Mouse (Mus musculus) midbrain, embryonic 13.5 days (tissue): ENCODE data around the gene Mllt1. TPM values are rescaled to one million over a fixed set of nuclear protein-coding genes. Genes with fewer than 3 reads are reported as not detected.

Experiments used
- ATAC-seq: fragments of 200-750 bp; cut with Nextera tagmentation; 2 replicates; pipeline ENCODE4 v1.8.0; 2017; ENCODE audit warnings: mild to moderate bottlenecking, moderate TSS enrichment, moderate library complexity
- H3K27ac ChIP-seq: fragments of 300-500 bp; sonication (generic); 2 replicates; pipeline ENCODE4 v1.5.1; 2015; ENCODE audit warnings: inconsistent platforms, mild to moderate bottlenecking, moderate library complexity
- H3K27me3 ChIP-seq: fragments of 300-500 bp; sonication (generic); 2 replicates; pipeline ENCODE4 v1.6.1; 2015; ENCODE audit warnings: mild to moderate bottlenecking, inconsistent platforms
- H3K36me3 ChIP-seq: fragments of 300-500 bp; sonication (generic); 2 replicates; pipeline ENCODE4 v1.6.1; 2015; ENCODE audit warnings: mild to moderate bottlenecking, inconsistent platforms
- H3K4me1 ChIP-seq: fragments of 300-500 bp; sonication (generic); replicated peaks from 2 replicates; pipeline ENCODE4 v1.6.1; 2015; ENCODE audit warnings: inconsistent platforms
- H3K4me2 ChIP-seq: fragments of 300-500 bp; sonication (generic); replicated peaks from 2 replicates; pipeline ENCODE4 v1.6.1; 2015; ENCODE audit warnings: moderate library complexity, mild to moderate bottlenecking, inconsistent platforms
- H3K4me3 ChIP-seq: fragments of 300-500 bp; sonication (generic); replicated peaks from 2 replicates; pipeline ENCODE4 v1.5.1; 2015; ENCODE audit warnings: mild to moderate bottlenecking, inconsistent platforms
- H3K9ac ChIP-seq: fragments of 300-500 bp; sonication (generic); replicated peaks from 2 replicates; pipeline ENCODE4 v1.6.1; 2015; ENCODE audit warnings: mild to moderate bottlenecking, inconsistent platforms
- H3K9me3 ChIP-seq: fragments of 300-500 bp; sonication (generic); 2 replicates; pipeline ENCODE4 v1.6.1; 2016; ENCODE audit warnings: mild to moderate bottlenecking, inconsistent platforms
- WGBS: fragments of 180-500 bp; shearing (Covaris S2); methylation state at CpG from one replicate; pipeline ENCODE4 v1.1.7; 2015; 5-methylcytosine and 5-hydroxymethylcytosine counted together
- polyA plus RNA-seq: library from polyadenylated mRNA; unstranded; fragments of >200 nt; fragmentation: Nextera tagmentation; extraction: Ambion mirVana; gene quantifications from 2 replicates; pipeline ENCODE4 v1.2.1, GENCODE M21; 2015

Gene Mllt1
- 74.6 and 90.0 TPM in 2 replicates for polyA plus RNA-seq

DNA sequence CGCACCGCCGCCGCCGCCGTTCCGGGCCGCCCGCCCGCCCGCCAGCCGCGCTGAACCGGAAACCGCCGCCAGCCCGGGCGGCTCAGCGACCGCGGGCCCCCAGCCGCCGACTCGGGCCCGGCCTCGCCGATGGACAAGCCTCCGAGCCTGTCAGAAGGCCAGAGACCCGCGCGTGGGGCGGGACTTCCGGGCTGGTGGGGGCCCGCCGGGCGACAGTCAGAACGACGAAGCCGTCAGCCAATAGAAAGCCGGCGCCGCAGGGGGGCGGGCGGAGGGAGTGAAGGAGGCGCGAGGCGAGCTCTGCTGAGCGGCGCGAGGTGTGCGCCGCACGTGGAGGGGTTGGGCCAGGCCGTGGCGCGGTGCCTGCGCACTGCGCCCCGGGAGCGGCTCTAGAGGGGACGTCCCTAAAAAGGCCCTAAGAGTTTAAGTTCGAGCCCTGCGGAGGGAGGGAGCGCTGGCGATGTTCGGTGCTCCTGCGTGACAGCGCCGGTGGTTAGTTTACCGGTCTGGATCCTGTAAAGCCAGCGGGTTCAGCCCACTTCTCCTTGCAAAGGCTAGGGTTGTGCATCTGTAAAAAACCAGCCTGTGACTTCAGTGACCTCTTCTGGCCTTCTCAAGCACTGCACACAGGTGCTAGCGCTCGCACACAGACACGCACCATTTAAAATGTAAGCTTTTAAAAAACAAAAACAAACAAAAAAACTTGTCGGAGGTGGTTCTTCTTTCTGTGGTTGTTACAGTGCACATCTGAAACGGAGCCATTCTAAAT lies at the start of gene Mllt1:
Gene Mllt1, minus strand, starts transcription at position 53 of the 769 bp plus-strand sequence.
- Histone ChIP-seq H3K4me2 (peak within 1 kb of the TSS; percentile 94), H3K9ac (peak within 1 kb of the TSS; percentile 96), H3K4me1 (peaks cover 42% of the 10 kb centered on the region), H3K4me3 (peak within 1 kb of the TSS; percentile 92), H3K27me3 (peaks cover 10% of the 10 kb centered on the region; the same call in 1 of the 2 replicates), H3K27ac (peak within 1 kb of the TSS; percentile 87), H3K36me3 (no peaks in the 10 kb centered on the region), H3K9me3 (no peaks in the 10 kb centered on the region)
- 3% methylated on average over 61 of the region's 76 CpGs for WGBS
- peak; percentile 99 for ATAC-seq

DNA sequence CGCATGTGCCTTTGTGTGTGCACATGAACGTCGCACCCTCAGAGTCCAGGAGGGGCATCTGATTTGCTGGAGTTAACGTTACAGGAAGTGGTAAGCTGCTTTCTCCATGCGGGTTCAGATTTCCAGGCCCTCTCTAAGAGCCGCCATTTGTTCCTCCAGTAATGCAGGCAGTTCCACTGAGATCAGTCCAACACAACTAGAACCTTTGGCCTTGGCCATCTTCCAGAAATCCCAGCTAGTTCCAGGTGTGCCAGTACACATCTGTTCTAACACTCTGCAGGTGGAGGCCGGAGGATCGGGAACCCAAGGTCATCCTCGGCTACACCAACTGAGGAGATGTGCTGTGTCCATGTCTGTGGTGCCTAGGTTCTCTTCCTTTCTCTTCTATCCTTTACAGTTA lies 49.7 kb upstream of the Mllt1 start:
- 89% methylated on average over 9 of the region's 9 CpGs for whole genome bisulfite sequencing
- no peak for ATAC-seq
- Histone ChIP-seq H3K9me3 (no peaks in the 10 kb centered on the region), H3K4me3 (no peak overlapping the region), H3K27ac (no peak overlapping the region), H3K4me1 (no peaks in the 10 kb centered on the region), H3K27me3 (no peaks in the 10 kb centered on the region), H3K4me2 (no peak overlapping the region), H3K36me3 (no peaks in the 10 kb centered on the region), H3K9ac (no peak overlapping the region)

DNA sequence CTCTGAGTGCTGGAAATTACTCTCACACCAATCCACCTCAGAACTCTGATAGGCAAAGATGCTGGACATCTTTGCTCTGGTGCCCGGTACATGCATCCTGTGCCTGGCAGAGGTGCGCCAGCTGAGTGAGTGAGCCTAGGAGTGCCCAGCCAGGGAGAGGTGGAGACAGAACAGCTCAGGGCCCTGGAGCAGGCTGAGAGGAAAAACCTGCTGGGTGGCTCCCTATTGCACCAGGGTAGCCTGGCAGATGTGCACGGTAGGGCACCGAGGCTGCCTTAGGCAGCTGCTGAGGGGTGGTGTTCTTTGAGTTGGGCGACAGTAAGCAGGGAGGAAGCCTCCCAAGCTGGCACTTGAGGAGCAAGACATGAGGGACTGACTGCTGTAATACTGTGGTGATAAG lies 46.8 kb upstream of the Mllt1 start, which contains the start of gene Acer1:
Gene Acer1, minus strand, starts transcription at position 114 of the 400 bp plus-strand sequence.
- 87% methylated on average over 5 of the region's 5 CpGs for WGBS
- no peak within 1 kb of the TSS for H3K27ac ChIP-seq
- no peak within 1 kb of the TSS for H3K4me2 ChIP-seq
- no peak within 1 kb of the TSS for H3K9ac ChIP-seq
- no peaks in the 10 kb centered on the region for H3K9me3 ChIP-seq
- H3K27me3 ChIP-seq, result no peaks in the 10 kb centered on the region
- no peak for ATAC-seq
- no peak within 1 kb of the TSS for H3K4me3 ChIP-seq
- no peaks in the 10 kb centered on the region for H3K4me1 ChIP-seq
- no peaks in the 10 kb centered on the region for H3K36me3 ChIP-seq

- H3K9ac ChIP-seq, result no peak overlapping the region
- no peak overlapping the region for H3K4me2 ChIP-seq
- WGBS, result 75% methylated on average over 7 of the region's 7 CpGs
- H3K4me1 ChIP-seq, result no peaks in the 10 kb centered on the region
- no peak for ATAC-seq
- no peaks in the 10 kb centered on the region for H3K27me3 ChIP-seq
- no peaks in the 10 kb centered on the region for H3K9me3 ChIP-seq
- H3K36me3 ChIP-seq, result no peaks in the 10 kb centered on the region
- H3K4me3 ChIP-seq, result no peak overlapping the region
- no peak overlapping the region for H3K27ac ChIP-seq
Measured at GRCm38 (mm10) chr17:56981049-56981448, 45.8 kb upstream of the Mllt1 start.

GRCm38 (mm10) chr17:56979524-56979923 lies 44.3 kb upstream of the Mllt1 start:
- no peak overlapping the region for H3K27ac ChIP-seq
- H3K9me3 ChIP-seq, result no peaks in the 10 kb centered on the region
- ATAC-seq, result no peak
- no peak overlapping the region for H3K4me2 ChIP-seq
- no peaks in the 10 kb centered on the region for H3K36me3 ChIP-seq
- H3K9ac ChIP-seq, result no peak overlapping the region
- no peaks in the 10 kb centered on the region for H3K4me1 ChIP-seq
- WGBS, result 47% methylated on average over 6 of the region's 8 CpGs
- H3K27me3 ChIP-seq, result no peaks in the 10 kb centered on the region
- no peak overlapping the region for H3K4me3 ChIP-seq

DNA sequence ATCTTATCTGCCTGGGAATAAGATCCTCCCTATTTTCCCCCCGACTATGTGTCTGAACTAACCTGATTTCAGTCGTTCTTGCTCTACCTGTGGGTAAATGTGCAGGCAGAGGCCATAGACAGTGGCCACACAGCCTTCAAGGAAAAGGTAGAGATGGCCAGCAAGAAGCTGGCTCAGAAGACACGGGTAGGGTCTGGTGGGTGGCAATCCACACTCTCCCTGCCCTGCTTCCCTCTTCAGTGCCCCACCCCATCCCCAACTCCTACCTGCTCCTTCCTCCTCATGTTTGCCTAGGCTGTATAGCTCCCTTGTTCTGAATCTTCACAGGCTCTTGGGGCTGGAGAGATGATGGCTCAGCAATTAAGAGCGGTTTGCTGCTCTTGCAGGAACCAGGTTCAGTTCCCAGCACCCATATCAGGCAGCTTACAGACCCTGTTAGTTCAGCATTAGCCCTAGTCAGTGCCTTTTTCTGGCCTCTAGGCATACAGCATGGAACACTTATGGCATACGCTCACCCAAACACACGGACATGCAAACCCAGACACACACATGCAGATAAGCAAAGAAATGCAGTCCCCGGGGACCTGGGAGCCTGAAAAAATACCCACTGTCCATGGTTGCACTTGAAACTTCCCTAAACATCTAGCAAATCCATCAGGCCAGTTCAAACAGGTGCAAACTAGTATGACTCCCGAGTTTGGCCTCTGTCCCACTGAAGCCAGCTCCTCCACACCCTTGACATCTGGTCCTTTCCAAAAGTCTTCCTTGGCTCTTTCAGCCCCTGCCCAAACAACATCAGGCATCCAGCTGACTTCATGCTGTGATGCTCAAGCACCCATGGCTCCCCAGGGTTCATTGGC lies 41.5 kb upstream of the Mllt1 start:
- ATAC-seq, result no peak
- no peak overlapping the region for H3K27ac ChIP-seq
- H3K27me3 ChIP-seq, result no peaks in the 10 kb centered on the region
- WGBS, result 80% methylated on average over 8 of the region's 8 CpGs
- H3K9ac ChIP-seq, result no peak overlapping the region
- no peaks in the 10 kb centered on the region for H3K9me3 ChIP-seq
- H3K36me3 ChIP-seq, result no peaks in the 10 kb centered on the region
- H3K4me1 ChIP-seq, result no peaks in the 10 kb centered on the region
- H3K4me3 ChIP-seq, result no peak overlapping the region
- H3K4me2 ChIP-seq, result no peak overlapping the region

DNA sequence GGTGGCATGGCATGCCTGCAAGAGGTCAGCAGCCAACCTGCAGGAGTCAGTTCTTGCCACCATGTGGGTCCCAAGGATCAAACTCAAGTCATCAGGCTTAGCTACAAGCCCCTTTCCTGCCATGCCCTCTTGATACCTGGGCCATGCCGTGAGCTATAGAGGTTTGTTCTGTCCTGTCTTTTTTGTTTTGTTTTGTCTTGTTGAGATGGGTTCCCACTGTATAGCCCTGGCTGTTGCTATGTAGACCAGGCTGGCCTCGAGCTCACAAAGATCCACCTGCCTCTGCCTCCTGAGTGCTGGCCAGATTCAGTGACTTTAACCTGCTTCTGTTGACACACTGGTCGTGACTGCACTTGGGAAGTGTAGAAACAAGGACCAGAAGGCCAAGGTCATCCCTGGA lies 40.2 kb upstream of the Mllt1 start:
- ATAC-seq, result no peak
- Histone ChIP-seq H3K9me3 (no peaks in the 10 kb centered on the region), H3K4me1 (no peaks in the 10 kb centered on the region), H3K36me3 (no peaks in the 10 kb centered on the region), H3K27ac (no peak overlapping the region), H3K4me2 (no peak overlapping the region), H3K27me3 (no peaks in the 10 kb centered on the region), H3K9ac (no peak overlapping the region), H3K4me3 (no peak overlapping the region)
- 74% methylated on average over 3 of the region's 3 CpGs for WGBS

- H3K27ac ChIP-seq, result no peak overlapping the region
- H3K9me3 ChIP-seq, result no peaks in the 10 kb centered on the region
- H3K4me1 ChIP-seq, result no peaks in the 10 kb centered on the region
- WGBS, result 80% methylated on average over 5 of the region's 5 CpGs
- H3K4me3 ChIP-seq, result no peak overlapping the region
- peaks cover 4% of the 10 kb centered on the region; the same call in 1 of the 2 replicates for H3K27me3 ChIP-seq
- H3K36me3 ChIP-seq, result no peaks in the 10 kb centered on the region
- ATAC-seq, result no peak
- H3K4me2 ChIP-seq, result no peak overlapping the region
- H3K9ac ChIP-seq, result no peak overlapping the region
Measured at GRCm38 (mm10) chr17:56974708-56975240, 39.6 kb upstream of the Mllt1 start.

DNA sequence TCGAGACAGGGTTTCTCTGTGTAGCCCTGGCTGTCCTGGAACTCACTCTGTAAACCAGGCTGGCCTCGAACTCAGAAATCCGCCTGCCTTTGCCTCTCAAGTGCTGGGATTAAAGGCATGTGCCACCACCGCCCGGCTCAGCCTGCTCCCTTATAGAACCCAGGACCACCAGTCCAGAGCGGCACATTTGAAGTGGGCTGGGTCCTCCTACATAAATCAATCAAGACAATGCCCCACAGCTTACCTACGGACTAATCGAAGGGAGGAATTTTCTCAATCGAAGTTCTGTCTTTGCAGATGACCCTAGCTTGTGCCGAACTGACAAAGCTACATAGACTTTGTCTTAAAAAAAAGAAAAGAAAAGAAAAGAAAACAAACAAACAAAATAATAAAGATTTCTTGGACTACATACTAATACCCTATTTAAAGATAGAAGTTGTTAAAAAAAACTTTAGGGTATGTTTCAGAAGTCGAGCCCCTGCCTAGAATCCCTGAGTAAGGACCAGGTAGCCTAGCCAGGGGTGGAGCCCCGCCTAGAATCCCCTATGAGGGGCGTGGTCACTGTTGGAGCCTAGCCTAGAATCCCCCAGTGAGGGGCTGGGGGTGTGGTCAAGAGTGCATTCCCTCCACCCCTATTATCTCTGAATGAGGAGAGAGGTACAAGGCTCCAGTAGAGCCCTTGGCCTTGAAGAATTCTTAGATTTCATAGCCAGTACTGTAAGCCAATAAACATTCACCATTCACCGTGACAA lies 38.9 kb upstream of the Mllt1 start:
- Histone ChIP-seq H3K4me3 (no peak overlapping the region), H3K27ac (no peak overlapping the region), H3K9me3 (no peaks in the 10 kb centered on the region), H3K9ac (no peak overlapping the region), H3K36me3 (no peaks in the 10 kb centered on the region), H3K27me3 (peaks cover 8% of the 10 kb centered on the region; the same call in 1 of the 2 replicates), H3K4me1 (no peaks in the 10 kb centered on the region), H3K4me2 (no peak overlapping the region)
- no peak for ATAC-seq
- 66% methylated on average over 13 of the region's 14 CpGs for WGBS

- no peak overlapping the region for H3K4me2 ChIP-seq
- no peak overlapping the region for H3K27ac ChIP-seq
- no peak overlapping the region for H3K4me3 ChIP-seq
- 74% methylated on average over 5 of the region's 5 CpGs for WGBS
- no peaks in the 10 kb centered on the region for H3K9me3 ChIP-seq
- H3K9ac ChIP-seq, result no peak overlapping the region
- no peaks in the 10 kb centered on the region for H3K4me1 ChIP-seq
- no peak for ATAC-seq
- H3K27me3 ChIP-seq, result peaks cover 8% of the 10 kb centered on the region; the same call in 1 of the 2 replicates
- no peaks in the 10 kb centered on the region for H3K36me3 ChIP-seq
Measured at GRCm38 (mm10) chr17:56970081-56970480, 34.9 kb upstream of the Mllt1 start.

DNA sequence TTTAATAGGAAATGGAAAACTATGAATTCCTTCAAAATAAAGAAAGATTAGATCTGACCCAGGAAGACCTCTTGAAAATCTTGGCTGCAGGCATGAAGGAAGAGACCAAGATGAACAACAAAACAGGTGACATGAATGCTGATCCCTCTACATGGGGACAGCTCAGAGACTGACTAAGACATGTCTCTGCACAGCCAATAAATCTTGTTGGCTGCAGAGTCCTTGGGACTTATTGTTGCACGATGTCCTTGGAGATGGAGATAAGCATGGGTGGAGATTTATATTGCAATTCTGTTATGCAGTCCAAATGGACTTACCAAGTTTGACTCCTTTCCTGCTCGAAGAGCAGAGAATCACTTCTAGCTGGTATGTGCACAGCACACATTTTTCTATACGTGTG lies 34.1 kb upstream of the Mllt1 start:
- Histone ChIP-seq H3K9me3 (no peaks in the 10 kb centered on the region), H3K4me3 (no peak overlapping the region), H3K9ac (no peak overlapping the region), H3K4me1 (no peaks in the 10 kb centered on the region), H3K27me3 (peaks cover 8% of the 10 kb centered on the region; the same call in 1 of the 2 replicates), H3K27ac (no peak overlapping the region), H3K4me2 (no peak overlapping the region), H3K36me3 (no peaks in the 10 kb centered on the region)
- WGBS, result 74% methylated on average over 3 of the region's 3 CpGs
- ATAC-seq, result no peak
